Comparison of ENCODE assay signal across 8 mouse cellular contexts in genomic region chr9:78769168-78769567, GRCm38 (mm10).
DNase-seq lines count a peak whose midpoint lies in the region; ATAC-seq lines count a peak whose summit lies in the region.

No protein-coding gene starts in this region.

- no peak for ATAC-seq in frontal cortex, adult (ENCODE audit: low TSS enrichment)

- intact Hi-C loops in heart, postnatal 10 days (cut with DNase I) = no loop called here

- DNase-seq in heart, postnatal 10 days = peak; percentile 8 to 51
- no peak for DNase-seq in heart, adult 8-10 months (ENCODE audit: low spot score)
- peak; percentile 26 to 45 for DNase-seq in right cerebral cortex, postnatal 10 days (ENCODE audit: low spot score in 2 of 2)
- DNase-seq in right cerebral cortex, adult 18-20 months = no peak
- peak; percentile 69 to 80 for DNase-seq in cerebellum, postnatal 14 days
- DNase-seq in lung, postnatal 10 days = peak; percentile 66
- DNase-seq in urinary bladder, postnatal 36 days (ENCODE audit: low spot score in 2 of 2) = no peak

Comparison
In these comparisons a context has a peak if more than half of its experiments do, and no peak if none do; other contexts are left out.
1. DNase-seq: peak in heart, postnatal 10 days (2 of 2), right cerebral cortex, postnatal 10 days (2 of 2), cerebellum, postnatal 14 days (2 of 2) and lung, postnatal 10 days (single experiment); none in heart, adult 8-10 months (single experiment), right cerebral cortex, adult 18-20 months (single experiment) and urinary bladder, postnatal 36 days (0 of 2).